Mouse (Mus musculus) heart, embryonic 14.5 days (tissue): Measurements from ENCODE around the gene Invs. TPM values are rescaled to one million over a fixed set of nuclear protein-coding genes. Genes with fewer than 3 reads are reported as not detected.

Source experiments
- ATAC-seq: fragments of 200-750 bp; cut with Nextera tagmentation; 2 replicates; pipeline ENCODE4 v1.8.0; 2017; ENCODE audit warnings: low read depth, moderate TSS enrichment; ENCODE audit not compliant: insufficient number of reproducible peaks, insufficient read depth, low FRiP score
- H3K27ac ChIP-seq, 2 experiments: fragments of 200-500 bp in 1 of 2; fragments of 300-500 bp in 1 of 2; sonication (generic) in 1 of 2; replicated peaks in 1 of 2; 2 replicates each; pipeline ENCODE4 v1.5.1; 2012 to 2014; ENCODE audit warnings: low read depth in 2 of 2, low read length in 2 of 2, control low read depth in 1 of 2, mild to moderate bottlenecking in 1 of 2, mixed read lengths in 1 of 2; ENCODE audit not compliant: control insufficient read depth in 1 of 2, insufficient read depth in 1 of 2
- H3K27me3 ChIP-seq: fragments of 300-500 bp; sonication (generic); 2 replicates; pipeline ENCODE4 v1.6.1; 2014; ENCODE audit warnings: mild to moderate bottlenecking, low read length, control low read depth; ENCODE audit not compliant: control insufficient read depth, insufficient read depth
- H3K36me3 ChIP-seq: fragments of 300-500 bp; sonication (generic); 2 replicates; pipeline ENCODE4 v1.6.1; 2014; ENCODE audit warnings: mild to moderate bottlenecking, control low read depth, low read length, mixed read lengths; ENCODE audit not compliant: control insufficient read depth, insufficient read depth
- H3K4me1 ChIP-seq, 2 experiments: fragments of 200-500 bp in 1 of 2; fragments of 300-500 bp in 1 of 2; sonication (generic) in 1 of 2; 2 replicates each; pipeline ENCODE4 v1.6.1; 2012 to 2014; ENCODE audit warnings: low read length in 2 of 2, control low read depth in 1 of 2, mixed read lengths in 1 of 2; ENCODE audit not compliant: control insufficient read depth in 2 of 2, insufficient read depth in 2 of 2
- H3K4me2 ChIP-seq: fragments of 300-500 bp; sonication (generic); 2 replicates; pipeline ENCODE4 v1.6.1; 2014; ENCODE audit warnings: mild to moderate bottlenecking, low read length
- H3K4me3 ChIP-seq, 2 experiments: fragments of 200-500 bp in 1 of 2; fragments of 300-500 bp in 1 of 2; sonication (generic) in 1 of 2; 2 replicates each; pipeline ENCODE4 v1.5.1; 2012 to 2014; ENCODE audit warnings: low read length in 2 of 2, mild to moderate bottlenecking in 2 of 2, control low read depth in 1 of 2, low read depth in 1 of 2, moderate library complexity in 1 of 2; ENCODE audit not compliant: control insufficient read depth in 1 of 2, insufficient read depth in 1 of 2
- H3K9ac ChIP-seq: fragments of 300-500 bp; sonication (generic); 2 replicates; pipeline ENCODE4 v1.6.1; 2014; ENCODE audit warnings: mild to moderate bottlenecking, low read length
- H3K9me3 ChIP-seq: fragments of 300-500 bp; sonication (generic); 2 replicates; pipeline ENCODE4 v1.6.1; 2016; ENCODE audit warnings: low read length, control low read depth; ENCODE audit not compliant: control insufficient read depth
- WGBS: fragments of 180-500 bp; shearing (Covaris S2); extraction: QIAGEN DNeasy Blood & Tissue Kit; methylation state at CpG from one replicate; pipeline ENCODE4 v1.1.7; 2014; 5-methylcytosine and 5-hydroxymethylcytosine counted together
- polyA plus RNA-seq: library from polyadenylated mRNA; unstranded; fragments of >200 nt; fragmentation: Nextera tagmentation; extraction: Ambion mirVana; gene quantifications from 2 replicates; pipeline ENCODE4 v1.2.1, GENCODE M21; 2014

Gene Invs
- polyA plus RNA-seq, 1 experiment from 2014 or later, result 4.2 TPM

DNA sequence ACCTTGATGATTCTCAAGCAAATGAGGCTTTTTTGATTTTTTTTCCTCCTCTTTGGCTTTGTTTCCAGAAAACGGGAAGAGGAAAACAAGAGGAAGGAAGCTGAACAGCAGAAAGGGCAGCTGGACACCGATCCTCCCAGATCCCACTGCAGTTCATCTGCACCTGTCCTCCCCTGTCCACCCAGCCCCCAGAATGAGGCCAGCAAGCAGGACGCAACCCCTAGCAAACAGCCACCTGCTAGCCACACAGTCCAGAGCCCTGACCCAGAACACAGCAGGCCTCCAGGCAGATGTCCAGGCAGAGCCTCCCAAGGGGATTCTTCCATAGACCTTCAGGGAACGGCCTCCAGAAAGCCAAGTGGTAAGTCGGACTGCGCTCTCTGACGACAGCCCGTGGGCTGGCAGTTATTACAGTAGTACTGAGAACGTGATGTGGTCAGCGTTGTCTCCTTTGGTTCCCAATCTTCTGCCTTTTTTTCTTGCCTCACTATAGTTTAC is 136.3 kb downstream of the Invs start:
- WGBS, result 77% methylated on average over 10 of the region's 10 CpGs
- Histone ChIP-seq H3K9me3 (no peaks in the 10 kb centered on the region), H3K36me3 (no peaks in the 10 kb centered on the region), H3K27me3 (no peaks in the 10 kb centered on the region), H3K4me1 (peaks cover 14 to 23% of the 10 kb centered on the region in 2 experiments), H3K4me2 (no peak overlapping the region), H3K27ac (peak overlapping the region in 1 of 2 experiments; percentile 48; a peak in 2 of 4 replicates), H3K9ac (no peak overlapping the region), H3K4me3 (no peak overlapping the region)
- no peak for ATAC-seq

GRCm38 (mm10) chr4:48418831-48419468 is 139.4 kb downstream of the Invs start:
- peaks cover 10 to 21% of the 10 kb centered on the region in 2 experiments for H3K4me1 ChIP-seq
- H3K9me3 ChIP-seq, result no peaks in the 10 kb centered on the region
- no peak for ATAC-seq
- peaks cover 16% of the 10 kb centered on the region for H3K36me3 ChIP-seq
- H3K27ac ChIP-seq, result no peak overlapping the region
- 85% methylated on average over 8 of the region's 8 CpGs for WGBS
- H3K4me2 ChIP-seq, result no peak overlapping the region
- H3K27me3 ChIP-seq, result no peaks in the 10 kb centered on the region
- H3K4me3 ChIP-seq, result no peak overlapping the region
- H3K9ac ChIP-seq, result no peak overlapping the region

GRCm38 (mm10) chr4:48422633-48423032 is 143.1 kb downstream of the Invs start:
- H3K9ac ChIP-seq, result no peak overlapping the region
- H3K4me1 ChIP-seq, result peaks cover 6 to 15% of the 10 kb centered on the region in 2 experiments; a peak in 3 of 4 replicates

GRCm38 (mm10) chr4:48423738-48424137 is 144.2 kb downstream of the Invs start:
- Histone ChIP-seq H3K9ac (no peak overlapping the region), H3K4me2 (no peak overlapping the region), H3K36me3 (peaks cover 26% of the 10 kb centered on the region), H3K9me3 (no peaks in the 10 kb centered on the region), H3K27ac (no peak overlapping the region), H3K4me1 (peaks cover 6 to 16% of the 10 kb centered on the region in 2 experiments; a peak in 3 of 4 replicates), H3K4me3 (no peak overlapping the region), H3K27me3 (no peaks in the 10 kb centered on the region)
- 23% methylated on average over 2 of the region's 2 CpGs for WGBS
- no peak for ATAC-seq

More at GRCm38 (mm10) chr4:48422633-48423032, 143.1 kb downstream of the Invs start:
- H3K4me3 ChIP-seq, result no peak overlapping the region
- H3K27ac ChIP-seq, result no peak overlapping the region
- peaks cover 21% of the 10 kb centered on the region for H3K36me3 ChIP-seq
- no peak for ATAC-seq
- WGBS, result 90% methylated on average over 1 of the region's 1 CpGs
- H3K27me3 ChIP-seq, result no peaks in the 10 kb centered on the region
- no peak overlapping the region for H3K4me2 ChIP-seq
- H3K9me3 ChIP-seq, result no peaks in the 10 kb centered on the region

GRCm38 (mm10) chr4:48427413-48427812 is 147.9 kb downstream of the Invs start:
- ATAC-seq, result peak; percentile 45; the same call in 1 of the 2 replicates
- Histone ChIP-seq H3K27ac (no peak overlapping the region), H3K27me3 (no peaks in the 10 kb centered on the region), H3K9me3 (no peaks in the 10 kb centered on the region), H3K4me3 (no peak overlapping the region), H3K9ac (0 out of 2 replicates have a peak overlapping the region, but pooled peaks have one; percentile 21), H3K36me3 (peaks cover 49% of the 10 kb centered on the region), H3K4me1 (peaks cover 6 to 16% of the 10 kb centered on the region in 2 experiments; a peak in 3 of 4 replicates), H3K4me2 (no peak overlapping the region)
- WGBS, result 24% methylated on average over 3 of the region's 3 CpGs

DNA sequence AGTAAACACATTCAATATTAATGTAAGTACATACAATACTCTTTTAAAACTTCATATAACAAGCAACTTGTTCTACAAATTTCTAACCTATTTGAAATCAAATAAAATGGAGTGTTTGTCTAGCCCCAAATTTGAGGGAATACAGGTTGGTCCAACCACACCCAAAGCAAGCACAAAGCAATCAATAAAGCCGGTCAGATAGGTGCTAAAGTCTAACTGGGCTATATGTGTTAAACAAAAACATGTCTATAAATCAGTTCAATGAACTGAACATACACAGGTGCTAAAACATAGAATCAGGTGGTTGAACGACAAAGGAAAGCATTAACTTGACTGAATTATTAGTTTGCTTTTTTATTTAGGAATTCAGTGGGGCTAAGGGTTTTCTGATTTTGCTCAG is 148.5 kb downstream of the Invs start:
- H3K4me2 ChIP-seq, result no peak overlapping the region
- H3K27ac ChIP-seq, result no peak overlapping the region
- H3K9me3 ChIP-seq, result no peaks in the 10 kb centered on the region
- H3K4me3 ChIP-seq, result no peak overlapping the region
- H3K27me3 ChIP-seq, result no peaks in the 10 kb centered on the region
- peaks cover 55% of the 10 kb centered on the region for H3K36me3 ChIP-seq
- ATAC-seq, result no peak
- peaks cover 6 to 16% of the 10 kb centered on the region in 2 experiments; a peak in 3 of 4 replicates for H3K4me1 ChIP-seq
- WGBS, result 90% methylated on average over 2 of the region's 2 CpGs
- H3K9ac ChIP-seq, result no peak overlapping the region

- Histone ChIP-seq H3K9ac (no peak overlapping the region), H3K4me1 (no peaks in the 10 kb centered on the region), H3K27me3 (no peaks in the 10 kb centered on the region), H3K27ac (no peak overlapping the region), H3K36me3 (peaks cover 77% of the 10 kb centered on the region), H3K4me2 (no peak overlapping the region), H3K9me3 (no peaks in the 10 kb centered on the region), H3K4me3 (no peak overlapping the region)
- no peak for ATAC-seq
- WGBS, result 98% methylated on average over 2 of the region's 2 CpGs
Measured at GRCm38 (mm10) chr4:48454106-48454773, 174.7 kb downstream of the Invs start.
